Mouse (Mus musculus) heart, postnatal 0 days (tissue): ENCODE data around the gene Tldc1. TPM values are rescaled to one million over a fixed set of nuclear protein-coding genes. Genes with fewer than 3 reads are reported as not detected.

ENCODE experiments used
- ATAC-seq: fragments of 200-750 bp; cut with Nextera tagmentation; 2 replicates; pipeline ENCODE4 v1.8.0; 2017; ENCODE audit warnings: low read depth, moderate number of reproducible peaks, moderate library complexity; ENCODE audit not compliant: insufficient read depth
- DNase-seq: peaks from one replicate; pipeline ENCODE4 v3.0.0-alpha.2; 2016; ENCODE audit warnings: low spot score
- H3K27ac ChIP-seq: fragments of 300-500 bp; sonication (generic); 2 replicates; pipeline ENCODE4 v1.5.1; 2014; ENCODE audit warnings: low read depth, mild to moderate bottlenecking
- H3K27me3 ChIP-seq: fragments of 300-500 bp; sonication (generic); 2 replicates; pipeline ENCODE4 v1.6.1; 2014; ENCODE audit warnings: low read length, mixed read lengths; ENCODE audit not compliant: control insufficient read depth, insufficient read depth
- H3K36me3 ChIP-seq: fragments of 300-500 bp; sonication (generic); replicated peaks from 2 replicates; pipeline ENCODE4 v1.6.1; 2014; ENCODE audit warnings: low read length, mixed read lengths; ENCODE audit not compliant: control insufficient read depth, insufficient read depth
- H3K4me1 ChIP-seq: fragments of 300-500 bp; sonication (generic); 2 replicates; pipeline ENCODE4 v1.6.1; 2014; ENCODE audit warnings: antibody characterized with exemption; ENCODE audit not compliant: control insufficient read depth, insufficient read depth
- H3K4me2 ChIP-seq: fragments of 300-500 bp; sonication (generic); 2 replicates; pipeline ENCODE4 v1.6.1; 2014; ENCODE audit warnings: low read depth, mild to moderate bottlenecking, low read length, moderate library complexity
- H3K4me3 ChIP-seq: fragments of 300-500 bp; sonication (generic); 2 replicates; pipeline ENCODE4 v1.5.1; 2014; ENCODE audit warnings: low read depth, low read length
- H3K9ac ChIP-seq: fragments of 300-500 bp; sonication (generic); replicated peaks from 2 replicates; pipeline ENCODE4 v1.6.1; 2014; ENCODE audit warnings: low read depth, low read length, mixed read lengths
- H3K9me3 ChIP-seq: fragments of 300-500 bp; sonication (generic); replicated peaks from 2 replicates; pipeline ENCODE4 v1.6.1; 2016; ENCODE audit warnings: low read length; ENCODE audit not compliant: control insufficient read depth
- CTCF ChIP-seq: IDR thresholded peaks from 2 replicates; pipeline ENCODE4 v1.5.1; 2016; ENCODE audit warnings: antibody characterized with exemption, control low read depth, low read depth
- EP300 ChIP-seq: IDR thresholded peaks from 2 replicates; pipeline ENCODE4 v1.6.1; 2016; ENCODE audit warnings: antibody characterized with exemption, low read depth
- WGBS: fragments of 180-500 bp; shearing (Covaris S2); extraction: QIAGEN DNeasy Blood & Tissue Kit; methylation state at CpG from one replicate; pipeline ENCODE4 v1.1.7; 2014; 5-methylcytosine and 5-hydroxymethylcytosine counted together
- polyA plus RNA-seq: library from polyadenylated mRNA; unstranded; fragments of >200 nt; fragmentation: Nextera tagmentation; extraction: Ambion mirVana; gene quantifications from 2 replicates; pipeline ENCODE4 v1.2.1, GENCODE M21; 2015
- total RNA-seq: library from RNA; depleted of rRNA; stranded (reverse); fragments of >200 nt; gene quantifications from 2 replicates; pipeline ENCODE4 v1.2.3, GENCODE M21; 2014; ENCODE audit warnings: low replicate concordance

The Tldc1 gene
- total and polyA plus RNA-seq, 2 experiments from 2014 or later: 12.1 to 28.6 TPM

DNA sequence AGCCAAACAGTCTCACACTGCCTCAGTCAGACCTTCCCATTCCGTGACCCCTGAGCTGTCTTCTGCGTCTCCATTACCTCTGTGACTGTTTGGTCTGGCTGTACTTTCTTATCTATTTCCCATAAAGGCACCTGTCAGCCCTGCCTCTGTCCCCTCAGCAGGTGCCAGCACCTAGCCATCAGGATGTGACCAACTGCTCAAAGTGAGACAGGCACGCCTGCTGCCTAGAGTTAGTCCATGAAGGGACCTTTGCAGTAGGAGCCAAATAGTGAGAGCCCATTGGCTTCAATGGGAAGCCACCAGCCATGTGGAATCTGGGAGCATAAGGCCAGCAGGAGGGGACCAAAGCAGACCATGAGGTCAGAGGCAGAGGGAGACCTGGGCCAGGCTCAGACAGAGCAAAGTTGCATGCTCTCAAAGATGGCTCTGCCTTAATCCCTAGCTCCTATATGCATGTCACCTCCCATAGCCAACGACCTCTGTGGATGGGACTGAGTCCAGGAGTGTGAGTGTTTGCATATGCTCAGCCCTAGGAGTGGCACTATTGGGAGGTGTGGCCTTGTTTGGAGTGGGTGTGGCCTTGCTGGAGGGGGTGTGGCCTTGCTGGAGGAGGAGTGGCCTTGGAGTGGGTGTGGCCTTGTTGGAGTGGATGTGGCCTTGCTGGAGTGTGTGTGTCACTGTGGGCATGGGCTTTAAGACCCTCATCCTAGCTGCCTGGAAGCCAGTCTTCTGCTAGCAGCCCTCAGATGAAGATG, 3.0 kb upstream of the Tldc1 start:
- H3K36me3 ChIP-seq: no peaks in the 10 kb centered on the region
- ATAC-seq (no peak), DNase-seq (no peak)
- H3K4me2 ChIP-seq: no peak overlapping the region
- H3K9ac ChIP-seq: no peak overlapping the region
- H3K9me3 ChIP-seq: no peaks in the 10 kb centered on the region
- H3K4me1 ChIP-seq: peaks cover 18% of the 10 kb centered on the region
- no peaks in the 10 kb centered on the region; the same call in 1 of the 2 replicates for H3K27me3 ChIP-seq
- 58% methylated on average over 4 of the region's 4 CpGs for WGBS
- no peak overlapping the region for H3K4me3 ChIP-seq
- TF ChIP-seq EP300 (no peak), CTCF (no peak)
- H3K27ac ChIP-seq: no peak overlapping the region

DNA sequence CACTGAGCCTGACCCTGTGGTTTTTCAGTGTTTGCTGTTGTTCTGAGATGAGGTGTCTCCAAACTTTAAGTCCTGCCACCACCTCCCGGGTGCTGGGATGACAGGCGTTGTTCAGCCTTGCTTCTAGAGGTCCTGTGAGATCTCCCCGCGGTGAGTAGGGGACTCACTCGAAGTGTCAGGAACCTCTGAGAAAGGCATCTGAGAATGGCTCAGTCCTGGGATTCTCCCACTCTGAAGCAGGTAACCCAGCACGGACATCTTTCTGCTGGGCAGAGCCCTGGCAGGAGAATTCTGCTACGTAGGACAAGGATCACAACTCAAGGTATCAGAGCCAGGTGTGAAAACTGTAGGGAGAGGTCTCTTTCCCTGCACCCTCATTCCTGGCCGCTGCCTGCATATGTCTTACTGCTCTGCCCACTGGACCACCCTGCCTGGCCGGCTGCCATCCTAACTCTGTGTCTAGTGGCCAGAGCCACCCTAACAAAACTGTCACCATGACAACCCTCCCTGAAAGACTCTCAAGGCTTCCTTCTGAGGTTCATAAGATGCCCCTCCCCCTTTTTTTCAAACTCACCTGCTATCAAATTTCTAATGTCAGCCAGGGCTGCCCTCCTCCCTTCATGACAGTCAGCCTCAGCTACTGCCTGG, 2.3 kb upstream of the Tldc1 start:
- no peaks in the 10 kb centered on the region for H3K36me3 ChIP-seq
- peaks cover 18% of the 10 kb centered on the region for H3K4me1 ChIP-seq
- TF ChIP-seq EP300 (no peak), CTCF (no peak)
- no peak overlapping the region for H3K27ac ChIP-seq
- 75% methylated on average over 9 of the region's 9 CpGs for WGBS
- no peak overlapping the region for H3K4me3 ChIP-seq
- H3K4me2 ChIP-seq: no peak overlapping the region
- DNase-seq (no peak), ATAC-seq (no peak)
- no peaks in the 10 kb centered on the region; the same call in 1 of the 2 replicates for H3K27me3 ChIP-seq
- H3K9ac ChIP-seq: no peak overlapping the region
- no peaks in the 10 kb centered on the region for H3K9me3 ChIP-seq

DNA sequence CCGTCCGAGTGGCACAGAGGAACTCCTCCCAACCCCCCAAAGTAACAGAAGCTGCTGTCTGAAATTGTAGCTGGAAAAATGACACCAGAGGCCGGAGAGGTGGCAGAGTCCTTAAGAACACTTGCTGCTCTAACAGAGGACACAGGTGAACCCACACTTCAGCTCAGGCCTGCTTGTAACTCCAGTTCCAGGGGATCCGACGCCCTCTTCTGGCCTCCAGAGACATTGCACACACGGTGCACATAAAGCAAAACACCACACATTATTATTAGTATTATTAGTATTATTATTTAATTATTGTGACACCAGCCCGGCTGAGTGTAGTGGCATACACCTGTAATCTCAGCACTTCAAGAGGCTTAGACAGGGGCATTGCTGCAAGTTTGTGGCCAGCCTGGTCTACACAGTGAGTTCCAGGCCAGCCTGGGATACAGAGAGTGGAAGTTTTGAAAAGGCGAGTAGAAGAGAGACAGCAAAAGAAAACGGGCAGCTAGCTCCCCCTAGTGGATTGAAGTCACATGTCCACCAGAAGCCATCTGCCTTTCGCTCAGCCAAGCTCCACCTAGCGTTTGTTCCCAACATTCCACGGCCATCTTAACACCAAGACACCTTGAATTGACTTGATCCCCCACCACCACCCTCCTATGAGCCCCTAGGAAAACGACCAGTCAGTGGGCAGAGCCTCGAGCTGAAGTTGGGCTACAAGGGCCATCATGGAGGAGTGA, 959 bp upstream of the Tldc1 start:
- ATAC-seq: peak; percentile 18
- peak overlapping the region; percentile 43; the same call in 1 of the 2 replicates for H3K27ac ChIP-seq

DNA sequence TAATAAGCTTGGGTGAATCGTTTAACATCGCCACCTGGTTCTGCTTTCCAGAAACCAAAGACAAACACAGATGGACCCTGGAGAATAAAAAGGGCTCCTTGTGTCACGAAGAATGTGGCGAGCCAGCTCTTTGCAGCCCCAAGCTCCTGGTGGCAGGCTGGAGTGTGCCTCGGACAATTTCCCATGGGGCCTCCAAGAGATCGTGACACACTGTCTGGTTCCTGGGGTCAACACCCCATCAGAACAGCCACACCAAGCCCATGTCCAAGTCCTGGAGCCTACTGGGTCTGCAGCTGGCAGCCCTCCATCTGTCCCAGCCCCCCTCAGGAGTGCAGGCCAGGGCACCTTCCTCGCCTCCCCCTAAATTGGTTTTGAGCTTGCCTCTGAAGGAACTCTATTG, 451 bp downstream of the Tldc1 start:
- H3K27me3 ChIP-seq: no peaks in the 10 kb centered on the region; the same call in 1 of the 2 replicates
- TF ChIP-seq CTCF: no peak
- no peak for TF ChIP-seq EP300
- H3K4me2 ChIP-seq: peak overlapping the region; percentile 91
- peak overlapping the region; percentile 60 for H3K27ac ChIP-seq
- WGBS: 16% methylated on average over 7 of the region's 7 CpGs
- H3K9me3 ChIP-seq: no peaks in the 10 kb centered on the region
- peak; percentile 3; the same call in 1 of the 2 replicates for ATAC-seq
- peak overlapping the region; percentile 59 for H3K9ac ChIP-seq
- no peaks in the 10 kb centered on the region for H3K36me3 ChIP-seq
- peaks cover 18% of the 10 kb centered on the region for H3K4me1 ChIP-seq
- no peak for DNase-seq
- peak overlapping the region; percentile 54 for H3K4me3 ChIP-seq

More for the DNA sequence above, 959 bp upstream of the Tldc1 start:
- Histone ChIP-seq H3K9me3 (no peaks in the 10 kb centered on the region), H3K9ac (no peak overlapping the region), H3K36me3 (no peaks in the 10 kb centered on the region), H3K4me2 (peak overlapping the region; percentile 91; the same call in 1 of the 2 replicates), H3K4me3 (no peak overlapping the region), H3K4me1 (peaks cover 18% of the 10 kb centered on the region), H3K27me3 (no peaks in the 10 kb centered on the region; the same call in 1 of the 2 replicates)
- TF ChIP-seq CTCF (peak; percentile 99), EP300 (no peak)
- peak; percentile 92 for DNase-seq
- WGBS: 24% methylated on average over 14 of the region's 14 CpGs

DNA sequence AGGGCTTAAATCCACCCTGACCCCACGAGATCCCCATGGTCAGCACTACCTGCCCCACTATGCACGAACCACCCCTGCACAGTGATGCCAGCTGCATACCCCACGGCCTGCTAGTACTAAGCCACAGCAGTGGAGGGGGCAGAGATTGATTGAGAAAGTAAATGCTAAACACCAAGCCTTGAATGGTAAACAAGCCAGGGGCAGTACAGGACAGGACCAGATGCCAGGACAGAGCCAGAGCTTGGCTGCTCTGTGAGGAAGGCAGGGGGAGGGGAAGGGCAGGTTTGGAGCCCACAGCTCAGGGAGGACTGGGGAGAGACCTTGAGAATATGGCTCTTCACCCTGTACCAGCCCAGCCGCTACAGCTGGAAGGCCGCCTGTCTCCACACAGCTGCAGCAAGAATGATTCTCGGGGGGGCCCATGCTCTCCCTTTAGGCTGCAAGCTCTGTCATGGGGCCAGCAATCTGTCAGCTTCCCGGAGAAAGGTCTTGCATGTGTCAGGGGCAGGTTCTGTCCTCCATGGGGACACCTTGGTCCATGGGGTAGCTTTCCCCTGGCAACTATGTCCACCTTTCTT, 1.5 kb downstream of the Tldc1 start:
- Histone ChIP-seq H3K27ac (no peak overlapping the region), H3K9ac (peak overlapping the region; percentile 17; the same call in 1 of the 2 replicates), H3K36me3 (0 out of 2 replicates have a peak, but pooled peaks cover under 1% of the 10 kb centered on the region), H3K4me2 (peak overlapping the region; percentile 91; the same call in 1 of the 2 replicates), H3K27me3 (no peaks in the 10 kb centered on the region; the same call in 1 of the 2 replicates), H3K4me1 (peaks cover 18% of the 10 kb centered on the region), H3K9me3 (no peaks in the 10 kb centered on the region), H3K4me3 (no peak overlapping the region)
- TF ChIP-seq EP300 (no peak), CTCF (no peak)
- ATAC-seq: no peak
- no peak for DNase-seq
- 66% methylated on average over 7 of the region's 7 CpGs for WGBS
